Mouse (Mus musculus) CD4-positive, CD25-positive, alpha-beta regulatory T cell (primary cell): ENCODE results near the gene Rnf103. TPM values are rescaled to one million over a fixed set of nuclear protein-coding genes. Genes with fewer than 3 reads are reported as not detected.

Experiments
- polyA plus RNA-seq: library from polyadenylated mRNA; unstranded; fragments of 100-300 nt; shearing (Covaris generic); gene quantifications from one replicate; pipeline ENCODE4 v1.2.1, GENCODE M21; 2017

The Rnf103 gene
- 39.1 TPM for polyA plus RNA-seq

DNA sequence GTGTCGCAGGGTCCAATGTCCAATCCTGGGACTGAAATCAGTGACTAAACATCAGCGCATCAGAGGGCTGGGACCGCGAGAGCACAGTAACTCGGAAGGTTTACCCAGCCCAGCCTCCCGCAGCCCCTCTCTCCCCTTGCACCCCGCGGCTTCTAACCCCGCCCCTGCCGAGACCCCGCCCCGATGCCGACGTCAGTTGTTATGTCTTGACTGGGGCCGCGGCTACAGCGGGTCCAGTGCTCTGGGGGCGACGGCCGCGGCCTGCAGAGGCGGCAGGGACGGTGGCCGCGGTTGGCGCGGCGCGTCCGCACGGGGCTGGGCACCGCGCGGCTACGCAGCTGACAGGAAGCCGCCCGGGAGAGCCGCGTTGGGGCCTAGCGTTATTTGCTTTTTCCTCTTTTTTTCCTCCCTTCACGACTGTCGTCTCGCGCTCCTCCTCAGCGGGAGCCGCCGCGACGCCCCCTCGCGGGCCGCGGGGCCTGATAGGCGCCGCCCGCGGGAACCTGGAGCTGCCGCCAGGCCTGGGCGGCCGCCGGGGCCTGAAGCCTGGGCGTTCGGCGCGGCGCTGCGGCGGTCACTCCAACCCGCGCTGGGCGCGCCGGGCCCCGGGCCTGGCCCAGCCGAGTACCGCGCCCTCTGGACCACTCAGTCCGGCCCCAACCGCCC lies at the start of gene Rnf103:
Gene Rnf103, plus strand, starts transcription at position 220 of the 666 bp plus-strand sequence.

DNA sequence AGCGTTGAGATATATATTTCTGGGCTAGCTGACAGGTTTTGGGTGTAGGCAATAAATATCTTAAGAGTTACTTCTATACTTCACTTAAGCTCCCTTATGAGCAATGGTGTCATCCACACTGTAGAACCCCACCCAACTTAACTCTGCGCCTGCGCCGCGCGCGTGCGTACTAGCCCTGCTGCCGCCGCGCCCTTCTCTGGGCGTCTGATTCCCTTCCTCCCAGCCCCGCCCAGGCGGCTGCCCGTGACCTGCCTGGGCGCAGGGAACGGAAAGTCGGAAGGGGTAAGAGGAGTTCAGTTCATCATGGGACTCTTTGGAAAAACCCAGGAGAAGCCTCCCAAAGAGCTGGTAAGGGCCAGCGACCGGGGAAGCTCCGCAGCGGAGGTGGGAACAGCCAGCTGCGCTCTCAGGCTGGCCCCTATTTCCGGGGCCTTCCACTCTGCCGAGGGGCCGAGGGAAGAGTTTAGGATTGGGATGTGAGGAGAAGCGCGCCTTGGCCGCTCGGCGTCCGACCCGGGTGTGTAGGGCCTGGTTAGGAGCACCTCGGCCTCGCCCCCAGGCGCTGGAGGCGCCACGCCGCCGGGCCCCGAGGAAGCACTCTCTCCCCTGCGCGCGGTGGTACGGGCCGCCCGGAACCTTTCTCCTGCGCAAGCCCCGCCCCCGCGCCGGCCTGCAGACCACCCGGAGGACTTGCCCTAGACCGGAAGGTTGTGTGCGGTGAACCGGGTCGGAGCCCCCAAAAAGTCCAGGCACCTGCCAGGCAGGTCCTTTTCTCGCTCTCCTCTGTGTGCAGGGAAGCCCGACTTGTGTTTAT lies 50.2 kb downstream of the Rnf103 start, which contains the start of gene Chmp3:
Gene Chmp3, plus strand, starts transcription at position 112 of the 814 bp plus-strand sequence.

Other genes starting within 250 kb of the Rnf103 start
- 103 TPM for gene Krcc1, start 222.2 kb upstream of the Rnf103 start, polyA plus RNA-seq
- 0.25 TPM for gene Smyd1, start 171.7 kb upstream of the Rnf103 start, polyA plus RNA-seq
- gene Cd8b1, start 171.1 kb upstream of the Rnf103 start, polyA plus RNA-seq: 28.8 TPM
- 2.0 TPM for gene Cd8a, start 120.5 kb upstream of the Rnf103 start, polyA plus RNA-seq
- gene Rmnd5a, start 53.3 kb upstream of the Rnf103 start, polyA plus RNA-seq: 41.8 TPM
- gene Chmp3, start 49.9 kb downstream of the Rnf103 start, polyA plus RNA-seq: 80.1 TPM
- 83.8 TPM for gene Kdm3a, start 139.1 kb downstream of the Rnf103 start, polyA plus RNA-seq
- gene Reep1, start 213.7 kb downstream of the Rnf103 start, polyA plus RNA-seq: 0.20 TPM